Mouse (Mus musculus): ENCODE measurements around the gene Ece1. TPM values are rescaled to one million over a fixed set of nuclear protein-coding genes. Genes with fewer than 3 reads are reported as not detected.
A peak's percentile ranks its signal among the peaks of the same experiment; 100 is the strongest.

Ece1 gene
- polyA plus RNA-seq, 1 experiment from 2014 or later = 22.9 TPM

DNA sequence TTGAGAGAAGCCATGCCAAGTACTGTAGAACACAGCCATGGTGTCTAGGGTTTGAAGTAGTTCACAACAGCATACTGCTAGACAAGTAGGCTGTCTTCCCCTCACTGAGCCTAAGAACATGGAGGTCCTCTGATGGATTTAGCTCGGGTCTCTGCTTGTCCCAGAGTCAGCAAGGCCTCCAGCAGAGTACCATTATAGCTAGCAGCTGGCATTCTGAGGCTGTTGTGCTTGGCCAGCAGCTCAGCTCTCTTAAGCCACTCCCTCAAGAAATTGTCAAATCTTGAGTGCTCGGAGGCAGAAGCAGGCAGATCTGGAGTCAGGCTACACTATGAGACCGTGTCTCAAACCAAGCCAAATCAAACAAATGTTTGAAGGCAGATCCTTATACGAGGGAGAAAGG is 136.2 kb downstream of the Ece1 start:
- Histone ChIP-seq H3K4me3 (ENCODE audit: low read depth, low read length) (no peak overlapping the region), H3K27ac (replicated peaks) (no peak overlapping the region), H3K4me2 (replicated peaks; ENCODE audit: low read depth) (no peak overlapping the region), H3K9me3 (ENCODE audit: control insufficient read depth, low read length) (no peaks in the 10 kb centered on the region), H3K9ac (ENCODE audit: low read length) (no peak overlapping the region), H3K4me1 (replicated peaks; ENCODE audit: control insufficient read depth, insufficient read depth) (no peaks in the 10 kb centered on the region), H3K27me3 (ENCODE audit: control insufficient read depth, insufficient read depth, low read length) (no peaks in the 10 kb centered on the region), H3K36me3 (ENCODE audit: control insufficient read depth, insufficient read depth, low read length) (no peaks in the 10 kb centered on the region)
- WGBS = 68% methylated on average over 4 of the region's 4 CpGs
- no peak for ATAC-seq (ENCODE audit: low FRiP score, low TSS enrichment)
- TF ChIP-seq EP300 (optimal IDR thresholded peaks at IDR 0.05) = no peak
- no peak for TF ChIP-seq CTCF (IDR thresholded peaks at IDR 0.05; ENCODE audit: low read depth)
- DNase-seq (ENCODE audit: low spot score) = no peak

DNA sequence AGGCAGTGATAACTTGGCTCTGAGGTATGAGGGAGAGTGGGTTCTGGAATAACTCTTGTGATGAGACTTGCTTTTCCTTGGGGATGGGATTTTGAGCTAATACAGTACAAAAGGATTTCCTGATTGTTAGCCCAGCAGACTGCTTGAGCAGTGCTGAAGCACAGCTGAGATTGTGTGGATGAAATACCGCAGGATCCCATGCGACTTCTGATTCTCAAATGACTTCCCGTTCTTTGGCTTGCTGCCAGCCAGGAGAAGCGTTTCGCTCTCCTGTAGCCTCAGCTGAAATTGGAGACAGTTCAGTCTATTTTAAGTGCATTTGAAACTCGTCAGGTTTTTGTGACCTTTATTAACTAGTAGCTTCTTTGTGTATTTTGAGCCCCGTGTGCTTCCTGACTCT is 138.6 kb downstream of the Ece1 start:
- TF ChIP-seq EP300 (optimal IDR thresholded peaks at IDR 0.05) (no peak), CTCF (IDR thresholded peaks at IDR 0.05; ENCODE audit: low read depth) (no peak)
- H3K9me3 ChIP-seq (ENCODE audit: control insufficient read depth, low read length) = no peaks in the 10 kb centered on the region
- no peaks in the 10 kb centered on the region for H3K4me1 ChIP-seq (replicated peaks; ENCODE audit: control insufficient read depth, insufficient read depth)
- no peak overlapping the region for H3K27ac ChIP-seq (replicated peaks)
- no peak for DNase-seq (ENCODE audit: low spot score)
- no peak overlapping the region for H3K4me2 ChIP-seq (replicated peaks; ENCODE audit: low read depth)
- no peak overlapping the region for H3K4me3 ChIP-seq (ENCODE audit: low read depth, low read length)
- no peak for ATAC-seq (ENCODE audit: low FRiP score, low TSS enrichment)
- no peaks in the 10 kb centered on the region for H3K36me3 ChIP-seq (ENCODE audit: control insufficient read depth, insufficient read depth, low read length)
- H3K27me3 ChIP-seq (ENCODE audit: control insufficient read depth, insufficient read depth, low read length) = no peaks in the 10 kb centered on the region
- 27% methylated on average over 7 of the region's 7 CpGs for WGBS
- no peak overlapping the region for H3K9ac ChIP-seq (ENCODE audit: low read length)

DNA sequence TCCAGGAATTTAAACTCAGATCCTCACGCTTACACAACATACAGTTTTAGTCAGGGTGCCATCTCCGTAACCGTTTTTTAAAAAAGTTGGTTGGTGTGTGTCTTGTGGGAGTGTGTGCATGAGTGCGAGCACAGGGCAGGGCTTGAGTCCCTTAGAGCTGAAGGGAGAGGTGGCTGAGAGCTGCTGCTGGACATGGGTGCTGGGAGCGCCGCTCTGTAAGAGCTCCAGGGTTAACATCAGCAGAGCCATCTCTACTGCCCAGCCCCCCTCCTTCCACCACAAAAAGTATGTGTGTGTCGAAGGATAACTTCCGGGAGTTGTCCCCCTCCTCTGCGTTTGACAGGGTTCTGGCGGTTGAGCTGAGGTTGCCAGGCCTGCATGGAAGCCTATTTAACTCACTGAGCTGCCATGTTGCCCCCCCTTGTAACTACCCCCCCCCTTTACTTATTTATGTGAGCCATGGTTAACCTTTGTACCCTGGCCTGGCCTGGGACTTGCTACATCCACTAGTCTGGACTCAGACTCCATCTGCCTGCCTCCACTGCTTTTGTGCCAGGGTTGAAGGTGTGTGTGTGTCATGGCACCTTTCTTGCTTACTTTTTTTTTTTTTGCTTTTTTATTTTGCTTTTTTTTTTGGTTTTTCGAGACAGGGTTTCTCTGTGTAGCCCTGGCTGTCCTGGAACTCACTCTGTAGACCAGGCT is 142.0 kb downstream of the Ece1 start:
- Histone ChIP-seq H3K27ac (replicated peaks) (no peak overlapping the region), H3K4me1 (replicated peaks; ENCODE audit: control insufficient read depth, insufficient read depth) (no peaks in the 10 kb centered on the region), H3K9me3 (ENCODE audit: control insufficient read depth, low read length) (no peaks in the 10 kb centered on the region), H3K36me3 (ENCODE audit: control insufficient read depth, insufficient read depth, low read length) (no peaks in the 10 kb centered on the region), H3K4me3 (ENCODE audit: low read depth, low read length) (no peak overlapping the region), H3K9ac (ENCODE audit: low read length) (no peak overlapping the region), H3K27me3 (ENCODE audit: control insufficient read depth, insufficient read depth, low read length) (no peaks in the 10 kb centered on the region), H3K4me2 (replicated peaks; ENCODE audit: low read depth) (no peak overlapping the region)
- no peak for TF ChIP-seq CTCF (IDR thresholded peaks at IDR 0.05; ENCODE audit: low read depth)
- no peak for TF ChIP-seq EP300 (optimal IDR thresholded peaks at IDR 0.05)
- no peak for DNase-seq (ENCODE audit: low spot score)
- WGBS = 80% methylated on average over 11 of the region's 11 CpGs
- no peak for ATAC-seq (ENCODE audit: low FRiP score, low TSS enrichment)

DNA sequence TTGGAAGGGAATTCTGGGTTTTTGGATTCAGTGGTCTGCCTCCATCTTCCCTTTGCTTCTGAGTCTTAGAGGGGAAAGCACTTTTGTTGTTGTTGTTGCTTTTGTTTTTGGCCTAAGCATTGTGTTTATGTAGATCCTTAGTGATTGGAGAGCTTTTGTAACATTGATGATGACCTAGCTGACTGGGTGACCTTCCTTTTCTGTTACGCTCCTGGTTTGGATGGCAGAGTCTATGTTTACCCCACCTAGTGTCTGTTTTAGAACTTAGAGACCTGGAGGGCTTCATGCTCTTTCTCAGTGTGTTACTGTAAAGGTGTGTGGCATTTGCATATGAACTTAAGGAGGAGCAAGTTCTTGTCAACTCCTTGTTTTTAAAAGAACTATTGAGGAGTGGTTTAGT is 143.7 kb downstream of the Ece1 start:
- 90% methylated on average over 1 of the region's 1 CpGs for WGBS
- Histone ChIP-seq H3K27me3 (ENCODE audit: control insufficient read depth, insufficient read depth, low read length) (no peaks in the 10 kb centered on the region), H3K9me3 (ENCODE audit: control insufficient read depth, low read length) (no peaks in the 10 kb centered on the region), H3K4me2 (replicated peaks; ENCODE audit: low read depth) (no peak overlapping the region), H3K4me3 (ENCODE audit: low read depth, low read length) (no peak overlapping the region), H3K36me3 (ENCODE audit: control insufficient read depth, insufficient read depth, low read length) (no peaks in the 10 kb centered on the region), H3K27ac (replicated peaks) (no peak overlapping the region), H3K9ac (ENCODE audit: low read length) (no peak overlapping the region), H3K4me1 (replicated peaks; ENCODE audit: control insufficient read depth, insufficient read depth) (no peaks in the 10 kb centered on the region)
- no peak for ATAC-seq (ENCODE audit: low FRiP score, low TSS enrichment)
- TF ChIP-seq EP300 (optimal IDR thresholded peaks at IDR 0.05) = no peak
- no peak for DNase-seq (ENCODE audit: low spot score)

DNA sequence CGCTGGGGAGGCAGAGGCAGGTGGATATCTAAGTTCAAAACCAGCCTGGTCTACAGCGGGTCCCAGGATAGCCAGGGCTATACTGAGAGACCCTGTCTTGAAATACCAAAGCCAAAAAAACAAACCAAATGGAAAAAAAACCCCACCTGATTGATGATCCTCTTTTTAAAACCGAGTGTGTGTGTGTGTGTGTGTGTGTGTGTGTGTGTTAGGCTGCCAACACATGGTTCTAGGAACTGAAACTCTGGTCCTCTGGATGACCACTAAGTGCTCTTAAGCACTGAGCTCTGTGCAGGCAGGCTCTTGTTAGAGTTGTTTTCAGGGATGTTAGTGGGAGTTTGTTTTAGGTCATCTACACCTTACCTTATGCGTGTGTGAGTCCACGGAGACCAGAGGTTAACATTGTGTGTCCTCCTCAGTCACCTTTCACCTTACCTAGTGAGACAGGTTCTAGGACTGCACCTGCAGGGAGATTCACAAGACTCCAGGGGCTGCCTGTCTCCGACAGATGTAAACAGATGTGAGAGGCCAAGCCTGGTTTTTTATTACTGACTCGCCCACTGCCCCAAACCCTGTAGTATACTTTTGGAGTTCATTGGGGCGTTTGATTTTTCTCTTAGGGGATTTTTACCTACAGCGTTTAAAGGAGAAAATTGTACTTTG is 145.0 kb downstream of the Ece1 start:
- TF ChIP-seq CTCF (IDR thresholded peaks at IDR 0.05; ENCODE audit: low read depth) (no peak), EP300 (optimal IDR thresholded peaks at IDR 0.05) (no peak)

DNA sequence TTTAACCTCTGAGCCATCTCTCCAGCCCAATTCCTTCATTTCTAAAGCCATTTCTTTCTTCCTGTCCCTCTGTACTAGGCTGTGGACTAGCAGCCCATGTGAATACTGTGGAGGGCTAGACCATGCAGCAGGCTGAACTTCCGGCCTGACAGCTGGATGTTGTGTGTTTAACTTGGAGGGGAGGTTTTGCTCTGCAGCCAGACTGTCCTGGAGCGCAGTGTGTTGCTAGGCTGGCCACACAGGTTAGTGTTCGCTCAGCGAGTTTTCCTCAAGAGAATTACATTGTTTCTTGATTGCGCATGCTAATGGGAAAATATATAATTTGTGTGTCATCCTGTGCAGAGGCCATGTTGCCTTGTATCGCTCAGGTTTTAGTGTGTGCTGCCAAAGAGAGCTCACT is 146.6 kb downstream of the Ece1 start:
- Histone ChIP-seq H3K9me3 (ENCODE audit: control insufficient read depth, low read length) (no peaks in the 10 kb centered on the region), H3K4me3 (ENCODE audit: low read depth, low read length) (no peak overlapping the region), H3K9ac (ENCODE audit: low read length) (no peak overlapping the region), H3K27me3 (ENCODE audit: control insufficient read depth, insufficient read depth, low read length) (no peaks in the 10 kb centered on the region), H3K4me1 (replicated peaks; ENCODE audit: control insufficient read depth, insufficient read depth) (no peaks in the 10 kb centered on the region), H3K36me3 (ENCODE audit: control insufficient read depth, insufficient read depth, low read length) (no peaks in the 10 kb centered on the region), H3K27ac (replicated peaks) (no peak overlapping the region), H3K4me2 (replicated peaks; ENCODE audit: low read depth) (no peak overlapping the region)
- TF ChIP-seq EP300 (optimal IDR thresholded peaks at IDR 0.05) (no peak), CTCF (IDR thresholded peaks at IDR 0.05; ENCODE audit: low read depth) (no peak)
- ATAC-seq (ENCODE audit: low FRiP score, low TSS enrichment) (peak; percentile 38; the same call in 1 of the 2 replicates), DNase-seq (ENCODE audit: low spot score) (no peak)
- WGBS = 80% methylated on average over 6 of the region's 6 CpGs

More for the DNA sequence above, 145.0 kb downstream of the Ece1 start:
- Histone ChIP-seq H3K9me3 (ENCODE audit: control insufficient read depth, low read length) (no peaks in the 10 kb centered on the region), H3K9ac (ENCODE audit: low read length) (no peak overlapping the region), H3K27me3 (ENCODE audit: control insufficient read depth, insufficient read depth, low read length) (no peaks in the 10 kb centered on the region), H3K4me2 (replicated peaks; ENCODE audit: low read depth) (no peak overlapping the region), H3K4me1 (replicated peaks; ENCODE audit: control insufficient read depth, insufficient read depth) (no peaks in the 10 kb centered on the region), H3K36me3 (ENCODE audit: control insufficient read depth, insufficient read depth, low read length) (no peaks in the 10 kb centered on the region), H3K27ac (replicated peaks) (no peak overlapping the region), H3K4me3 (ENCODE audit: low read depth, low read length) (no peak overlapping the region)
- DNase-seq (ENCODE audit: low spot score) (no peak), ATAC-seq (ENCODE audit: low FRiP score, low TSS enrichment) (no peak)
- 73% methylated on average over 9 of the region's 9 CpGs for WGBS

Data from stomach, postnatal 0 days (tissue).